Mouse (Mus musculus): Measurements from ENCODE around the gene Zfp512. TPM values are rescaled to one million over a fixed set of nuclear protein-coding genes. Genes with fewer than 3 reads are reported as not detected.

Zfp512 gene
- 2.3 and 3.3 TPM in 2 replicates for polyA plus RNA-seq (2012; rRNA removed)

DNA sequence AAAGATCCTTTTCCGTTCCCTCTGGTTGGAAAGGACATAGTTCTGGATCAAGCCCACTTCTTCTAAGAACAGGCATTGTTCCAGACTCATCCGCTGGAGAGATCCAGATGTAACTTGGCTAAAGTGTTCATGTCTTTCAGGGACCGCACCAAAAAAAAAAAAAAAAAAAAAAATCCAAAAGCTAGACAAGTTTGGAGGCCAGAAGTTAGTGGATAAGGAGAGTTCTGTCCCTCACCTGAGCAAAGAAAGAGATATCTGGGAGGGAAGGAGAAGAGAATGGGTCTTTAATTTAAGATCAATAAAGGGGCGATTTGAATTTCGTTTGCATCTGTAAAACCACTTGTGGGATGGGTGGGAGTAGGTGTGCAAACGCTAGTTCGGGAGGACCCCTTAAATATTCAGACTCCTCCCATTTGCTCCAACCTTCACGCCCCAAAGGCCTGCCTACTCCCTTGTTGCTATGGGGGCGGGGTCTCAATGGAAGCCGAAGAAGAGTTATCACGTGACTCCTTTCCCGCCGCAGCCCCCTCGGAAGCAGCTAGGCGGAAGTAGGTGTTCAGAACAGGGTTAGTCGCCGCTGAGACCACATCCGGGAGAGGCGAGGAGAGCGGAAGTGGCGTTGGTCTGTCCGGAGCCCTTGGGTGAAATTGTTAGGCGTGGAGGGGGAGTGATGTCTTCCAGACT is at the start of gene Zfp512:
TSS of gene Zfp512 (plus strand) at position 554 of the 684 bp plus-strand sequence.

DNA sequence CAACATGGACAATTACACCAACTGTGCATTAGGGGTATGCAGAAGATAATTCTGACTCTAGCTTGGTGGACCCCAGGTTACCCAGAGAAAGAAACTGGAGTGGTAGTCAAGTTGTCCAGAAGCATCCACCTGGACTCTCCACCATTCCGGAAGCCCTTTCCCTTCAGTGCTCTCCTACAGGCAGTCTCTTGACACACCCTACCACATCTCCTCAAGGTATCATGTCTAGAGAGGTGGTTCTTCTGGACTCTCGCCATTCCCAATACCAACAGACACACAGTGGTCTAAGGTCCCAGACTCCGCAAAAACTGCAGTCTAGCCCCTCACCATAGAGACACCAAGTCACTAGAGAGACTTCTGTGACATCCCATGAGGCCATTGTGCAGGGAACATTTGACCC is 33.2 kb downstream of the Zfp512 start, which contains the start of gene 4930548H24Rik:
TSS of gene 4930548H24Rik (plus strand) at position 301 of the 400 bp plus-strand sequence.

DNA sequence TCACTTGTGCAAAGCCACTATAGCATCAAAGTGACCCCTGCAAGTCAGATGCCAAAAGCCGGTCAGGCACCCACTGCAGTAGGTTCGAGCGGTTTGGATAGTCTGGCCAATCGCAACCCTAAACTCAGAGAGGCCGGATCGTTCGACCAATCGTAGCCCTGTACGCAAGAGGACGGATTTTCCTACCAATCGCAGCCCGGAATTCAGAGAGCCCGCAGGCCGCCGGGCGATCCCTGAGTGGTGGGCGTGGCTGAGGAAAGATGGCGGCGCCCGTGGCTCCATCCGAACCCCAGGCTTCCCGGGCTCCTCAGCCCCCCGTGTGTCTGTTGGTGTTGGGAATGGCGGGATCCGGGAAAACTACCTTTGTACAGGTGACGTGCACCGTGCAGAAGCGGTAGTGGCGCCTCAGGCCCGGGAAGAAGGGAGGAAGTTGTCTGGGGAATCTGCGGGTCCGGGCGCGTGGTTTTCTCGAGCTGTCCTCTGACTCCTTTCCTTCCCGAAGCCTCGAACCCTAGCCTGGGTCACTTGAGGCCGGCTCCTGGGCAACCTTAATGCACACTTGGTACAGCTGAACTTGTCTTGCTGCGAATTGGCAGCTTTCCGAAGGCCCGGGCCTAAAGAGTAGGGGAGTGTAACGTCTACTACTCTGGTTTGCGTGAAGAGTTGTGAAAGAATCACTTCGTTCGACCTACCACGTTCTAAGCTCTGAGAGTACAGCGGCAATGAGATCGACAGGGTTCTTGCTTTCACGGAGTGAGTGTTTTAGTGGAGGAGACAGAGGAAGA is 42.5 kb downstream of the Zfp512 start, which contains the start of gene Gpn1:
TSS of gene Gpn1 (plus strand) at position 229 of the 785 bp plus-strand sequence.

DNA sequence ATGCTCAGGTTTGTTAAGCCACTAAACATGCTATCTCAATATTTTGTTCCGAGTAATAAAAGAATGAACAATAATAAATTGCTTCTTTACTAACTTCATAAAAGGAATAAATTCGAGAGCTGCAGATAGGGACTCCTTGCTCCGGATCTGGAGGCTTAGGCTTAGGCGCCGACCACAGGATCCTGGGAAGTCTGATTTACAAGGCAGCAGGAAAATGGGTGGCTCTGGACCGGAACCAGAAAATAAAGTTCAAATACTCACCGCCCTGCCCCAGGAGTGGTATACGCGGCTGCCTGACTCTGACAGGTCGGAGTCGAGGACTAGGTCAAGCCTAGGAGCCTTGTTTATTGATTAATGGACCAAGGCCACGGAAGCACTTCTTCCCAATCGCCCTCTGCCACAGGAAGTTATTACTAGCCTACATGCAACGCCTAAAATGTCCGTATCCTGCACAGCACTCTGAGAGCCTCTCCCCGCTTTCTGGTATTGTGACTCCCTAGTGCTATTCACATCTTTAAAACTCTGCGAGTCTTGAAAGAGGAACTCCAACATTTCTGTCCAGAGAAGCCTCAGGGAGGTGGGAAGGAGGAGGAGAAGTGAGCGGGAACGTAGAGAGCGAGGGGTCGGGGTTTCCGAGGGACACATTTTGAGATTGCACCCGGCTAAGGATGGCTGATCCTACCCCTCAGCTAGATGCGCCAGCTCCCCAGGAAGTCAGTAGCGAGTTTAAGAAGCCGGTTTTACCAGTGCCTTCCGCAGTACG is 74.3 kb downstream of the Zfp512 start, which contains the start of gene Slc4a1ap:
TSS of gene Slc4a1ap (plus strand) at position 642 of the 763 bp plus-strand sequence.

DNA sequence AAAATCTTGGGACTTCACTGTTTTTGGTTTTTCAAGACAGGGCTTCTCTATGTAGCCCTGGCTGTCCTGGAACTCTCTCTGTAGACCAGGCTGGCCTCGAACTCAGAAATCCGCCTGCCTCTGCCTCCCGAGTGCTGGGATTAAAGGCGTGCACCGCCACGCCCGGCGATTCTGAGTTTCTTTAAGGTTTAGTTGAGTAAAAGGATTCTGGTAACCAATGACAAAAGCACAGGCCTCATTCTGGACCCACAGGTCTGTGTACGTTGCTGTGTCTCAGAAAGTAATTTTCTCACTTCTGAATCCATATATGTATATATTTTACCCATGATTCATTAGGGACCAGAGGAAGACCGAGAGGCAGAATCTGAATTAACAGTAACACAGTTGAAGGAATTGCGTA is 75.5 kb downstream of the Zfp512 start, which contains the start of gene Supt7l:
TSS of gene Supt7l (minus strand) at position 101 of the 400 bp plus-strand sequence.

Other genes starting within 250 kb of the Zfp512 start
- 42.5 and 93.0 TPM in 2 replicates for gene Ppm1g, start 231.7 kb upstream of the Zfp512 start, polyA plus RNA-seq (2012; rRNA removed)
- 121 and 134 TPM in 2 replicates for gene Nrbp1, start 211.6 kb upstream of the Zfp512 start, polyA plus RNA-seq (2012; rRNA removed)
- 0.13 TPM in 1 of 2 replicates, not detected in the other for gene Gm9970, start 211.2 kb upstream of the Zfp512 start, polyA plus RNA-seq (2012; rRNA removed)
- 113 and 161 TPM in 2 replicates for gene Krtcap3, start 200.7 kb upstream of the Zfp512 start, polyA plus RNA-seq (2012; rRNA removed)
- gene Ift172, start 161.3 kb upstream of the Zfp512 start, polyA plus RNA-seq (2012; rRNA removed): 11.9 and 14.9 TPM in 2 replicates
- gene Fndc4, start 156.4 kb upstream of the Zfp512 start, polyA plus RNA-seq (2012; rRNA removed): 6.3 and 7.4 TPM in 2 replicates
- not detected in 2 replicates for gene Gckr, start 155.0 kb upstream of the Zfp512 start, polyA plus RNA-seq (2012; rRNA removed)
- not detected in 2 replicates for gene 4930548H24Rik, start 33.3 kb downstream of the Zfp512 start, polyA plus RNA-seq (2012; rRNA removed)
- gene Gpn1, start 42.3 kb downstream of the Zfp512 start, polyA plus RNA-seq (2012; rRNA removed): 5.8 and 10.8 TPM in 2 replicates
- gene Slc4a1ap, start 74.6 kb downstream of the Zfp512 start, polyA plus RNA-seq (2012; rRNA removed): 4.0 and 6.3 TPM in 2 replicates
- gene Supt7l, start 75.4 kb downstream of the Zfp512 start, polyA plus RNA-seq (2012; rRNA removed): 3.0 and 3.2 TPM in 2 replicates
- 2.7 TPM in 2 replicates for gene Mrpl33, start 144.5 kb downstream of the Zfp512 start, polyA plus RNA-seq (2012; rRNA removed)
- 1.9 and 2.1 TPM in 2 replicates for gene Rbks, start 245.2 kb downstream of the Zfp512 start, polyA plus RNA-seq (2012; rRNA removed)
- 9.4 and 11.0 TPM in 2 replicates for gene Babam2, start 245.3 kb downstream of the Zfp512 start, polyA plus RNA-seq (2012; rRNA removed)